Mouse (Mus musculus) cerebellum, postnatal 10 days (tissue): ENCODE measurements around the gene Ears2.
A peak's percentile ranks its signal among the peaks of the same experiment; 100 is the strongest.

Source experiments
- DNase-seq, 2 experiments: peaks; one replicate each; pipeline ENCODE4 v3.0.0; 2021; ENCODE audit warnings: mixed read lengths in 2 of 2

The Ears2 gene

GRCm38 (mm10) chr7:122066945-122067516, at the start of gene Ears2, which contains the start of gene Ubfd1:
TSS of gene Ears2 (minus strand) at chr7:122067263.
TSS of gene Ubfd1 (plus strand) at chr7:122067175.
- peak; percentile 98 to 99 for DNase-seq

DNA sequence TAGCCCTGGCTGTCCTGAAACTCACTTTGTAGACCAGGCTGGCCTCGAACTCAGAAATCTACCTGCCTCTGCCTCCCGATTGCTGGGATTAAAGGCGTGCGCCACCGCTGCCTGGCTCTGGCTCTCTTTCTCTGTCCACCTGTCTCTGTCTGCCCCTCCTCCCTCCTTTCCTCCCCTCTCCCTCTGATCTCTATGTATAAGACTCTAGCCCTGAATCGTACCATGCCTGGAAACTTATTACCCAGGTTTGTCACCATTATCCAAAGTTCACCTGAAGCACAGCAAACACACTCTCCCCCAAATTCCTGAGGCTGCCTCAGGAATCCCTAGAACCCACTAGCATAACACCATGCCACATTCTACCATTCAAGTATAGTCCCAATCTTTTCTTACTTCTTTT, 41.1 kb upstream of the Ears2 start:
- no peak for DNase-seq

GRCm38 (mm10) chr7:122101747-122102244, 34.7 kb upstream of the Ears2 start, which contains the start of gene Ndufab1:
TSS of gene Ndufab1 (minus strand) at chr7:122101886.
- DNase-seq: peak; percentile 92 to 94

GRCm38 (mm10) chr7:122101014-122101746, 34.1 kb upstream of the Ears2 start:
- peak; percentile 13 to 77 for DNase-seq

DNA sequence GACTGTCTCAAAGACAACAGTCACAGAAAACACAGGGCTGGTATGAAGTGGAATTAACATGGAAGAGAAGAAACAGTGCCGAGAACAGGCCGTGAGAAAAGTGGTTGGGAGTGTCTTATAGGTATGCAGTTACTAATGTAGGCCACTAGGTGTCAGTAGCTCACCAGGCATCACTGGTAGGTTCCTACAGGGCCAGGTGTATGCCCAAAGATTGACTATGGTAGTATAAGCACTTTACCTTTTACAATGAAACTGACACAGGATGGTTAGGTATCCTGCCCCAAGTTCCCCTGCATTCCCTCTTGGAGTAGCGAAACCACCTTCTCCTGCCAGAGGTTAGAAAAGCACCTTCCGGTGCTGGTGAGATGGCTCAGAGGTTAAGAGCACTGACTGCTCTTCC, 32.2 kb upstream of the Ears2 start:
- peak; percentile 57 to 69 for DNase-seq

DNA sequence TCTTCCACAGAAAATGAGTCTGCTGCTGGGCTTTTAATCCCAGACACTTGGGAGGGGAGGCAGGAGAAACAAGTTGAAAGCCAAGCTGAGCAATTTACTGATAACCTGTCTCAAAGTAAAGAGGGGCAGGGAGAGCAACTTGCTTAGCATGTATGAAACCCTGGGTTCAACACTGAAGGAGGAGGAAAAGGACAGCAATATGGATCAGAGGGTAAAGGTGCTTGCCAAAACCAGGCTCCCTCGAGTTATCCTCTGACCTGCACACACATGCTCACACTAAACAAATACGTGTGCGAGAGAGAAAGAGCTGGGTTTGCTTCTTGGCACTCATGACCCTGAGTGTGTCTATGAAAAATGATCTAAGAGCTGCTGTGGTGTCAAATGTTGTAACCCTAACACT, 30.9 kb upstream of the Ears2 start:
- no peak for DNase-seq

DNA sequence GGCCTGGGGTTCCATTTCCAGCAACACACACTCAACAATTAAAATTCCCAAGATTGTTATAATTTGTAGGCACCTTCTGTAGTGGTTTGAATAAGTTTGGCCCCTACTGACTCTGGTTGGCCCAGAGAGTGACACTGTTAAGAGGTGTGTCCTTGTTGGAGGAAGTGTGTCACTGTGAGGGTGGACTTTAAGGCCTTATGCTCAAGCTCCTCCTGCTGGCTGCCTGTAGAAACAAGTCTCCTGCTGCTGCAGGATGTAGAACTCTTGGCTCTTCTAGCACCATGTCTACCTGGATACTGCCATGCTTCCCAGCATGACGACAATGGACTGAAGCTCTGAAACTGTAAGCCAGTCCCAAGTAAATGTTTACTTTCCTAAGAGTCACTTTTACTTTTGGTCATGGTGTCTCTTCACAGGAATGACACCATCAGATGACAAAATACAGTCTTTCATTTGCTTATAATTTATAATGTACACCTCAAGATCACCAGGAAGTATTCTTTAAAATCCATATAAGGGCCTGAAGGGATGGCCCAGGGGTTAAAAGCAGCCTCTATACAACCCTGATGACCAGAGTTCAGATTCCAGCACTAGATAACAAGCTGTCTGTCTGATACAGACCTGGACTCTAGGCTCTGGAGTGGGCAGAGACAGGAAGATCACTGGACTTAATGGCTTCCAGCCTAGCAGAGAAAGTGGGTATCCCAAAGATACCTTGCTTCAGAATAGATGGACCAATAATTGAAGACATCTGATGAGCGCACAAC, 27.7 kb upstream of the Ears2 start:
- DNase-seq: no peak

GRCm38 (mm10) chr7:122087195-122087982, 20.3 kb upstream of the Ears2 start:
- DNase-seq: no peak

DNA sequence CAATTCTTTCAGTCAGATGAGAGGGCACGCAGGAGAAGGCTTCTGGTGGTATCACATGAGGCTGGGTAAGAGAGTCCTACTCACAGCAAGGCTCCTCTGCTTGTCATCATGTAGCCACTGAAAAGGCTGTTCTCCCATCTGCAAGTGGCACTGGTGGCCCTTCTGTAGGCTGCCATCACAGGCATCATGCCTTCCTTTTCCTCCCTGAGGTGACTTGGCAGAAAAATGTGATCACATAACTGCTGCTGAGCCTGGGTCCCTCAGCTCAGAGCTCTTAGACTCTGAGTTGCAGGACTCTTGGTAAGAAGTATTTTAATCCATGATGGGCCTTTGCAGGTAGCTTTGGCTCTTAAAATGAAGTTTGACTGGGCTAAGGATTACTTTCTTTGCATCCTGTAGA, 14.0 kb upstream of the Ears2 start:
- DNase-seq: no peak

GRCm38 (mm10) chr7:122079798-122080554, 12.9 kb upstream of the Ears2 start:
- DNase-seq: no peak

GRCm38 (mm10) chr7:122074374-122074773, 7.3 kb upstream of the Ears2 start:
- DNase-seq: no peak

DNA sequence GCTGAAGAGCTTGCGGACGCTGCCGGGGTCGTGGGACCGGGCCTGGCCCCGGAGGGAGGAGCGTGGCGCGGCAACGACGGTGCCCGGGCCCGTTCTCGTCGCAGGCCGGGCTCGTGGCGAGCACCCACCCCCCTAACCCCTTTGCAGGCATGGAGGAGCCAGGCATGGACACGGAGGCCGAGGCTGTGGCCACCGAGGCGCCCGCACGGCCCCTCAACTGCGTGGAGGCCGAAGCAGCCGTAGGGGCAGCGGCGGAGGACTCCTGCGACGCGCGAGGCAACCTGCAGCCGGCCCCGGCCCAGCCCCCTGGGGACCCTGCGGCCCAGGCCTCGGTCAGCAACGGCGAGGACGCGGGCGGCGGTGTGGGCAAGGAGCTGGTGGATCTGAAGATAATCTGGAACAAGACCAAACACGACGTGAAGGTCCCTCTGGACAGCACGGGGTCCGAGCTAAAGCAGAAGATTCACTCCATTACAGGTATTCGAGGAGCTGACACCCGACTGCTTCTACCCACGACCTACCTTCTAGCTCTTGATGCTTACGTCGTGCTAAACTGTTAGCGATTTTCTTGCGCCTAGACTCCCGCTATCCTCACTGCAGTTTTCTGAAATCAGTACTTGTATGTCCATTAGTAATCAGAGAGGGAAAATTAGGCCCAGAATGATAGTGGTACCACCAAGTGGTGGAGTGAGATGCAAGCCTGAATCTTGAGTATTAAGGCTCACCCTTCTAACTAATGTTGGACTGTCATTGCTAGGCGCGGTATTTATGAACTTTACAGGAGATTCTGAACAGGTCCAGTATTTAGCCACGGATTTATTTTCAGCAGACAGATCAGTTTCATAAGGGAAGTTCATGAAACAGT, 686 bp upstream of the Ears2 start:
- DNase-seq: peak; percentile 63 to 64

DNA sequence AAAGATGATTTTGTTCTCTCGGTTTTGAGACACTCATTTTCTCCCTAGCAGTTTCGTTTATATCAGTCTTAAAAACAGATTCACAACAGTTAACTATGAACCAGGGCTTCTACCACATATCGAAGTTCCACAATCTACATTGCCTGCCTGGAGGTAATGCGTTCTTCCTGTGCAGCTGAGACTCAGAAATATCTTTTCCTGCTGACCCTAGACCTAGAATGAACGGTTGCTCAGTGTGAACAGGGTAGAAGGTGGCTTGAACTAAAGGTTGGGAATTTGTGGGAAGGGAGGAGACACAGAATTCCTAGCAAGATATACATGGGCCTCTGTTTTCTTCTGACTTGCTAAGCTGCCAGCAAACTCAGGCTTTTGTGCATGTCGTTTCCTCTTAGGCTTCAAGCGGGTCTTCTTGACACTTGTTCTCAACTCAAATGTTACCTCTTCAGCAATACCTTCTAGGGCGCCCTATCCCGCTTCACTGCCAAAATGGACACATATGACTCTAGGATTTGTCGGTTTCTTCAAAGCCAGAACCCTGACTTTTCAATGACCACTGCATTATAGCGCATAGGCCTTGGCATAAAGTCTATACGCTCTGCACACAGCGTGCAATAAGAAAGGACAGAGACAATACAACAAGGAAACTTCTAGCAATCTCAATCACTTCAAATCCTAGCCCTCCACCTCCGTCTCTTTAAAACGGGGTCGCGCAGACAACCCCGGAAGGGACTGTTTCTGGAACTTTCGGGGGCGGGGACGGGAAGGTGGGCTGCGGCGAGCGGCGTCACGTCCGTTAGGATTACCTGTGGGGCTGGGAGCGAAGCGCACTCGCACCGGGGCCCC, 740 bp downstream of the Ears2 start:
- no peak for DNase-seq

- no peak for DNase-seq
These were observed 1.4 kb downstream of the Ears2 start for GRCm38 (mm10) chr7:122065656-122066055.

DNA sequence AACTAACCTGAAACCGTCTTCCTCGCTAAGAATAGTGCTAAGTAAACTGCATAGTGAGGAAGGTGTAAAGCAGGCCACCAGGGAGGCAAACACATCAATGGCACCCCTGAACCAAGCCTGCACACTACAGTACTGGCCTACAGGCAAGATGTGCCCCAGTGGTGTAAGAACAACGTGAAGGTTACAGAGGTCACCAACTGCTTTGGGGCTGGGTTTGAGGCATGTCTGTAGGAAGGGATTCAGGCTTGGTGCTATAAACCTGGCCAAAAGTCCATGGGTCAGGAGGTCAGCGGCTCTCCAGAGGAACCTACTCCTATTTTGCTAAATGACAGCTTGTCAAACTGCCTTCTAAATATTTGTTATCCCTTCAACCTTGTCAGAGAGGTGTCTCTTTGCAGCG, 10.4 kb downstream of the Ears2 start:
- no peak for DNase-seq

DNA sequence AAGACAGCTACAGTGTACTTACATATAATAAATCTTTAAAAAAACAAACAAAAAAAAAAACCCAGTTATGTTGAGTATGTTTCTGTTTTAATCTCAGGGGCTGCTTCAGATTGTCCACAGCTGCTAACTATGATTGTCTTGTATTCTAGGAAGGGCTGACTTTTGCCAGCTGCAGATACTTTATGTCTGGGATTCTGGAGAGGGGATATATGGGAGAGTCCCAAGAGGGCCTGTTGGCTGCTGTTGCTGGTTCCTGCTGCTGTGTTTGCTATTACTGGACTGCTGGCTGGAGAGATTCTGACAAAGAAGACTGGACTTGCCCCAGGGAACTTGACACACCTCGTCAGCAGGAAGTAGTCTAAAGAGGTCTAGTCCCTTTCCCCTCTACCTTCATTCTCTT, 16.2 kb downstream of the Ears2 start:
- no peak for DNase-seq

DNA sequence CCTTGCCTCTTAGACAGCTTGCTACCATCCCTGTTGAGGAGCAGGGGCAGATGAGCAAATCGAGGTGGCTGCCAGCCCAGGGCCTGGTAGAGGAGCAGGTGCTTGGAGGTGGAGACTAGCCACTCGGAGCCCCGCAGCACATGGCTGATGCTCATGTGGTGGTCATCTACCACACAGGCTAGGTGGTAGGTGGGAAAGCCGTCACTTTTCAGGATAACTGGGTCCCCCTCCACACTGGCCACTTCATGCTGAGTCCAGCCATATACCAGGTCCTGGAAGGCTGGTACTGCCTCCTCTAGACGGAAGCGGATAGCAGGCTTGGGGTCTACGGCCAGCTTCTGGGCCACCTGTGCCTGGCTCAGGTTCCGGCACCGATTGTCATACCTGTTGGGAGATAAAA, 18.9 kb downstream of the Ears2 start:
- no peak for DNase-seq

- DNase-seq: no peak
These were observed 20.2 kb downstream of the Ears2 start for GRCm38 (mm10) chr7:122046813-122047212.

DNA sequence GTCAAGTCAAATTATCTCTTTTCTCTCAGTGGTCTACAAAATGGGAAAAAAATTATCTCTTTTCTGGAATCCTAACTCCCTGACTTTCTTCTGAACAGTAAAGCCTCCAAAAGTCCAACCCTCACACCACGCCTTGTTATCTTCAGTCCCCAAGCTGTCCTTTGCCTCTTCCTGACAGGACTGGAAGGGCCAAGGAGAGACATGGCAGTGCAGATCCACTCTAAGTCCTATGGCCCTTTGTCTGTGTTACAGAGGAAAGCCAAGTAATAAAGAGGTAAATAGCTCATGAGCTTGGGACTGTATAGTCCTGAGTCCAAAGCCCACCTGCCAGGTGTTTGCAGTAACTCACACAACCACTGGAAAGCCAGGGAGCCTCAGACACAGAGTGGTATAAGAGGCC, 21.4 kb downstream of the Ears2 start:
- DNase-seq: no peak

GRCm38 (mm10) chr7:122045181-122045634, 21.9 kb downstream of the Ears2 start:
- no peak for DNase-seq
